Mouse (Mus musculus) heart, embryonic 13.5 days (tissue): ENCODE results near the gene Thsd7a. TPM values are rescaled to one million over a fixed set of nuclear protein-coding genes. Genes with fewer than 3 reads are reported as not detected.

Experiments used
- ATAC-seq: fragments of 200-750 bp; cut with Nextera tagmentation; 2 replicates; pipeline ENCODE4 v1.8.0; 2017; ENCODE audit warnings: moderate TSS enrichment; ENCODE audit not compliant: insufficient number of reproducible peaks, low FRiP score, low TSS enrichment; ENCODE audit errors: extremely low read depth
- H3K27ac ChIP-seq: fragments of 300-500 bp; sonication (generic); replicated peaks from 2 replicates; pipeline ENCODE4 v1.5.1; 2015; ENCODE audit warnings: moderate library complexity, mild to moderate bottlenecking, inconsistent platforms
- H3K27me3 ChIP-seq: fragments of 300-500 bp; sonication (generic); replicated peaks from 2 replicates; pipeline ENCODE4 v1.6.1; 2015; ENCODE audit warnings: mild to moderate bottlenecking, inconsistent platforms
- H3K36me3 ChIP-seq: fragments of 300-500 bp; sonication (generic); 2 replicates; pipeline ENCODE4 v1.6.1; 2015; ENCODE audit warnings: mild to moderate bottlenecking, inconsistent platforms
- H3K4me1 ChIP-seq: fragments of 300-500 bp; sonication (generic); 2 replicates; pipeline ENCODE4 v1.6.1; 2015; ENCODE audit warnings: inconsistent platforms
- H3K4me2 ChIP-seq: fragments of 300-500 bp; sonication (generic); 2 replicates; pipeline ENCODE4 v1.6.1; 2015; ENCODE audit warnings: inconsistent platforms, mild to moderate bottlenecking, moderate library complexity
- H3K4me3 ChIP-seq: fragments of 300-500 bp; sonication (generic); 2 replicates; pipeline ENCODE4 v1.5.1; 2015; ENCODE audit warnings: moderate library complexity, mild to moderate bottlenecking, inconsistent platforms
- H3K9ac ChIP-seq: fragments of 300-500 bp; sonication (generic); 2 replicates; pipeline ENCODE4 v1.6.1; 2015; ENCODE audit warnings: inconsistent platforms, mild to moderate bottlenecking, moderate library complexity
- H3K9me3 ChIP-seq: fragments of 300-500 bp; sonication (generic); 2 replicates; pipeline ENCODE4 v1.6.1; 2016; ENCODE audit warnings: inconsistent platforms
- WGBS: fragments of 180-500 bp; shearing (Covaris S2); methylation state at CpG from one replicate; pipeline ENCODE4 v1.1.7; 2015; ENCODE audit warnings: mixed read lengths; 5-methylcytosine and 5-hydroxymethylcytosine counted together
- polyA plus RNA-seq: library from polyadenylated mRNA; unstranded; fragments of >200 nt; fragmentation: Nextera tagmentation; extraction: Ambion mirVana; gene quantifications from 2 replicates; pipeline ENCODE4 v1.2.1, GENCODE M21; 2015

Thsd7a gene
- polyA plus RNA-seq, 1 experiment from 2014 or later = 3.0 TPM

DNA sequence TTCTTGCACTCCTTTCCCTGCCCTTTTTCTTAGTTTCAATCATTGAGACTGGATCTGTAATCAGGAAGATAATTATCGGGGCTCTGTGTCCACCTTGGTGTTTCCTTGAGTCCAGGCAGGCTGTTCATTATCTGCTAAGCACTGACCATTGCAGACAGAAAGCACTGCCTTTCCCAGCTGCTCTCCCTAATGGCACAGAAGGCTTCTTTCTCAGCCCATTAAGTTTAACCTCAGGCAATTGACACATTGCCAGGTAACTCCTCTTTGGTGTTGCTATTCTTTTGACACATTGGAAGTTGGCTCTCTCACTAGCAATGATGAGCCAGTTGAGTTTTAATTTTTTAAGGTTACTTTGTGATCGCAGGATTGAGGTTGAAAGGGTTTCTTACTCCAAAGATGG is 441.7 kb downstream of the Thsd7a start:
- no peak overlapping the region for H3K4me3 ChIP-seq
- no peaks in the 10 kb centered on the region for H3K27me3 ChIP-seq
- WGBS = 79% methylated on average over 2 of the region's 2 CpGs
- H3K9me3 ChIP-seq = peaks cover 10% of the 10 kb centered on the region
- ATAC-seq = no peak
- H3K27ac ChIP-seq = no peak overlapping the region
- H3K4me1 ChIP-seq = no peaks in the 10 kb centered on the region
- no peaks in the 10 kb centered on the region for H3K36me3 ChIP-seq
- no peak overlapping the region for H3K4me2 ChIP-seq
- H3K9ac ChIP-seq = no peak overlapping the region

DNA sequence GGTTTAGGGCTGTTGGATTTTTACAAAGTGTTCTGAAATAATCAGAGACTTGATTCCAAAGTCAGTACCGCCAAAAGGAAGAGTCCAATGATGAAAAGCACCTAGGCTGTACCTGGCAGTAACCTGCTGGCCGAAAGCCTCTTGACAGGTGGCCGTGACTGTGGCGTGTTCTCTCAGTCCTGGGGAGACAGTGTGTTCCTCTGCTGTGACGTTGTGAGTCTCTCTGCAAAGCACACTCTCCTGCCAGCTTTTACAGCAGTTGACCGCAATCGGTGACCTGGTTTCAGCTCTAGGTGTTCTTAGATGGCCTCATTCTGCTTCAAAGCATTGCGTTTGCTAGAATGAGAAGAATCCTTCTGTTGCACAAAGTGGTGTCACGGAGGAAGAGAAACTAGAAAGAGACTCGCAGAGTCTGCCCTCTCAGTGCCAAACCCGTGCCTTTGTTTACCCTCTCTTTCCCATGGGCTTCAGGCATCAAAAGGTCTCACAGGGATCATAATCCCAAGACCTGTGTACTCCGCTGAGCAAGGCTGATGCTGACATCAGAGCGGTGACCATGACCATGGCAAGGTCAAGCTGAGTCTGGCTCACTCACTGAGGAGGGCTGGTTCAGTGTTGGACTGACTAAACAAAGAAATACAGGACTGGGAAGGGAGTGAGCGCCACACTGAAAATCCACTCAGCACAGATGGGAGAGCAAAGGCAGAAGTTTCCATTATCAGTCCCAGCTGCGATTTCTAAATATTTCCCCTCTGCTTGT is 486.4 kb downstream of the Thsd7a start:
- H3K27me3 ChIP-seq = no peaks in the 10 kb centered on the region; the same call in 1 of the 2 replicates
- no peaks in the 10 kb centered on the region for H3K4me1 ChIP-seq
- no peak overlapping the region for H3K27ac ChIP-seq
- H3K4me2 ChIP-seq = no peak overlapping the region
- H3K9me3 ChIP-seq = no peaks in the 10 kb centered on the region
- 71% methylated on average over 15 of the region's 15 CpGs for WGBS
- no peak overlapping the region for H3K4me3 ChIP-seq
- no peak overlapping the region for H3K9ac ChIP-seq
- no peak for ATAC-seq
- no peaks in the 10 kb centered on the region for H3K36me3 ChIP-seq
